Mouse (Mus musculus) G1E (cell line): ENCODE results near the gene Ggct. TPM values are rescaled to one million over a fixed set of nuclear protein-coding genes. Genes with fewer than 3 reads are reported as not detected.
"Not testable (repeated sequence)": the region's sequence is repeated elsewhere in the genome, so short reads cannot be mapped to it uniquely, and the experiment has no call there.

ENCODE experiments used
- ATAC-seq: 2 replicates; pipeline ENCODE4 v1.8.0; 2016; ENCODE audit warnings: mild to moderate bottlenecking; ENCODE audit not compliant: insufficient number of reproducible peaks, poor library complexity, low FRiP score, severe bottlenecking; ENCODE audit errors: extremely low read depth
- DNase-seq: peaks from one replicate; pipeline ENCODE4 v3.0.0; 2012; ENCODE audit warnings: low spot score
- H3K27me3 ChIP-seq: 2 replicates; pipeline ENCODE4 v1.6.1; 2012; ENCODE audit warnings: mild to moderate bottlenecking, low read length, inconsistent platforms; ENCODE audit not compliant: insufficient read depth
- H3K36me3 ChIP-seq: replicated peaks from 2 replicates; pipeline ENCODE3; 2012; ENCODE audit warnings: mild to moderate bottlenecking, inconsistent platforms
- H3K4me1 ChIP-seq: 2 replicates; pipeline ENCODE4 v1.6.1; 2012; ENCODE audit warnings: low read depth, low read length, inconsistent platforms, mixed read lengths; ENCODE audit not compliant: insufficient read depth
- H3K4me3 ChIP-seq: 2 replicates; pipeline ENCODE4 v1.5.1; 2012; ENCODE audit warnings: low read depth, mild to moderate bottlenecking, inconsistent platforms, low read length, moderate library complexity, mixed read lengths
- H3K9me3 ChIP-seq: replicated peaks from 2 replicates; pipeline ENCODE4 v1.6.1; 2012; ENCODE audit warnings: inconsistent platforms
- CTCF ChIP-seq: IDR thresholded peaks from 2 replicates; pipeline ENCODE4 v1.5.1; 2012; ENCODE audit warnings: low read depth, low read length, inconsistent platforms, mixed read lengths
- GATA1 ChIP-seq: IDR thresholded peaks from 2 replicates; pipeline ENCODE4 v1.6.1; 2012; ENCODE audit warnings: borderline replicate concordance, low read length, inconsistent platforms, mixed read lengths
- GATA2 ChIP-seq: IDR thresholded peaks from 2 replicates; pipeline ENCODE4 v1.6.1; 2012; ENCODE audit warnings: low read depth, low read length, inconsistent platforms, borderline replicate concordance
- POLR2AphosphoS5 ChIP-seq: IDR thresholded peaks from 2 replicates; pipeline ENCODE4 v1.6.1; 2012; ENCODE audit warnings: low read depth, low read length, inconsistent platforms; ENCODE audit not compliant: insufficient replicate concordance
- TAL1 ChIP-seq: conservative IDR thresholded peaks from 2 replicates; pipeline ENCODE4 v1.6.1; 2012; ENCODE audit warnings: low read depth, low read length, inconsistent platforms, mixed read lengths
- polyA plus RNA-seq: library from polyadenylated mRNA; stranded (reverse); fragments of >175 nt; gene quantifications from 2 replicates; pipeline ENCODE4 v1.2.3, GENCODE M21; 2012
- total RNA-seq, 2 experiments: library from RNA; stranded (forward) in 1 of 2; stranded (reverse) in 1 of 2; fragments of 200-1000 nt in 1 of 2; fragments of >200 nt in 1 of 2; fragmentation: Nextera tagmentation in 1 of 2; gene quantifications; 2 replicates each; pipeline ENCODE4 v1.2.3; 2014 to 2017

Ggct gene
- total and polyA plus RNA-seq, 3 experiments, result 10.8 to 15.5 (median 13.9) TPM

DNA sequence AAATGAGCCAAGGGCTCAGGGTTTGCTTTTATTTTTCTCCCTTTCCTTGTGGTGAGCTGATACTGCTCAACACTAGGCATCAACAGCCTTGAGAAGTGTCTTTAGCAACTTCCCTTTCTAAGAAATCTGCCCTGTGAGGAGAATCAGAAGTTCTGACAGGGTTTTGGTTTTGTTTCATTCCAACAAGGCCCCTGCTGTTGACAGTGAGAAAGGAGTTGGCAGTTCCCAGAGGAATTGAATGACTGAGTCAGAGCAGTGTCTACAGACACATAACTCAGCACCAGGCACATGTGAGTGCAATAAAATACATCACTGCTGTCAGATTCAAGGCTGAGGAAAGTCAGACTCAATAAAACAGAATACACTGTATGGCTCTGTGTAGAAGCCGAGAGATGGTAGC lies 36.3 kb downstream of the Ggct start:
- no peaks in the 10 kb centered on the region for H3K9me3 ChIP-seq
- H3K27me3 ChIP-seq, result peaks cover 7% of the 10 kb centered on the region
- TF ChIP-seq POLR2AphosphoS5, result no peak
- no peaks in the 10 kb centered on the region for H3K4me1 ChIP-seq
- no peak for DNase-seq
- no peaks in the 10 kb centered on the region for H3K36me3 ChIP-seq
- H3K4me3 ChIP-seq, result no peak overlapping the region
- ATAC-seq, result no peak

DNA sequence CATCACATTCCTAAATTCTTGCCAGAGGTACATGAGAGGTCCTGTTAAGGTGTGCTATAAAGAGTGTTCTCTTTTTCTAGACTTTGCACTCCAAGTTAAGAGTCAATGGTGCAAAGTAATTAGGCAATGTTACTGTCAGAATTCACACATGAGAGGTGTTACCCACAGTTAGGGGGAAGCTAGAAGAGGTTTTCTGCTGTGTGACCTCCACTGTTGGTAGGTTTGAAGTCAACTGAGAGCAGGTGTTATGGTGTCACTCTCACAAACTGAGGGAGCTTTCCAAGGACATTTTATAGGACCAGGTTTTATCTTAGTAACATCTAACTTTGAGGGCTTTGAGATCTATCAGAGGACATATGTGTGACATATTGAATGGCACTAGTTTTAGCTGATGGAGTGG lies 36.8 kb downstream of the Ggct start:
- no peaks in the 10 kb centered on the region for H3K4me1 ChIP-seq
- peaks cover 5% of the 10 kb centered on the region for H3K27me3 ChIP-seq
- H3K9me3 ChIP-seq, result no peaks in the 10 kb centered on the region
- ATAC-seq, result no peak
- no peaks in the 10 kb centered on the region for H3K36me3 ChIP-seq
- no peak overlapping the region for H3K4me3 ChIP-seq
- TF ChIP-seq CTCF, result no peak
- TF ChIP-seq GATA2, result no peak
- no peak for TF ChIP-seq TAL1
- no peak for TF ChIP-seq GATA1
- no peak for TF ChIP-seq POLR2AphosphoS5
- no peak for DNase-seq

DNA sequence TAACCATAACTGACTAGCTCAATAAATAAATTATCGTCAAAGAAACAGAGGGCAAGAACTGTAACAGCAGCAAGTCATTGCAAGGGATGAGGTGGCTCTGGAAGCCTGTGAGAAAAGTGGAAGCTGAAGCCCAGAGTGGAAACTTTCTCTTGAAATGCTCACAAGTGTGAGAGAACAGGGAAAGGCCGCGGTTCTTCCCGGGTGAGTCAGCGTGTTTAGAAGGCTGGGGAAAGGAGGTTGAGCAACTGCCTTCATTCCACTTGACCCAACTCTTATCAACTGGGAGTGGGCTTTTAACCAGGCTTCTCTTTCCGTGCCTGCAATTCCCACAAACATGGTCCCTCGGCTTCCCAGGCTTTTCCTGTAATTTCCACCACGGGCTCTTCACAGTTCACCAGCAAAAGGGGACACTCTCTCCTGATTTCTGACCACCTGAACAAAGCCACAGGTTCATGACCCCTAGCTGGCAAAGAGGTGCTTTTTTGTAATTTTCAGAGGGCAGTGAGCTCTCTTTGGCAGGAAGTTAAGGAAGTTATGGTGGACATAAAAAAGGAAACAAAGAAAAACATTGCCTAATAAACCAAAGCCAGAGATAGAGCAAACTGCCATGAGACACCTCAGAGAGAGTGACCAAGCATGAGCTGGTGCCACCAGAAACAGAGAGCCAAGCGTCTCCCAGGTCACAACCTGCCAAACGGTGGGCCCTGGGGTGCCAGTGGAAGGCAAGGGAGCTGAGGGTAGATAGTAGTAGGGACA lies 37.9 kb downstream of the Ggct start:
- Histone ChIP-seq H3K9me3 (no peaks in the 10 kb centered on the region), H3K27me3 (peaks cover 5% of the 10 kb centered on the region), H3K4me3 (no peak overlapping the region), H3K4me1 (no peaks in the 10 kb centered on the region), H3K36me3 (no peaks in the 10 kb centered on the region)
- DNase-seq (no peak), ATAC-seq (no peak)
- TF ChIP-seq TAL1 (no peak), CTCF (no peak)

DNA sequence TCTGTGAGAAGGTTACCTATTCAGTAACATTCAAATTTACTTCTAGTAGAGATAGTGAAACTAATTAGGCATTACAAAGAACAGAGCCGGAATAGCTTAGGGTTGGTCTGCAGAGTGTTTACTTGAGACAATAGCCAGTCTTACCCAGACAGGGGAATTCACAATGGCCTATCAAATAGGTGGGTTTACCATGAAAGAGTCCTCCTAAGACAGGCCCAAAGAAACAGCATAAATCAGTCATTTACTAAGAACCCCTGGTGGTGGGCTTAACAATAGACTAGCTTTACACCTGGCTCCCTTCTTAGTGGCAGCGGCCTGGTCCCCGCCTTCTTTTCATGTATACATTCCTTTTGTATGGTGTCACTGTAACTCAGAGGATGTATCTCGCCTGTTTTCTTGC lies 39.4 kb downstream of the Ggct start:
- not testable (repeated sequence) for DNase-seq, H3K36me3 ChIP-seq, ATAC-seq, H3K27me3 ChIP-seq, H3K4me1 ChIP-seq, H3K4me3 ChIP-seq, H3K9me3 ChIP-seq

DNA sequence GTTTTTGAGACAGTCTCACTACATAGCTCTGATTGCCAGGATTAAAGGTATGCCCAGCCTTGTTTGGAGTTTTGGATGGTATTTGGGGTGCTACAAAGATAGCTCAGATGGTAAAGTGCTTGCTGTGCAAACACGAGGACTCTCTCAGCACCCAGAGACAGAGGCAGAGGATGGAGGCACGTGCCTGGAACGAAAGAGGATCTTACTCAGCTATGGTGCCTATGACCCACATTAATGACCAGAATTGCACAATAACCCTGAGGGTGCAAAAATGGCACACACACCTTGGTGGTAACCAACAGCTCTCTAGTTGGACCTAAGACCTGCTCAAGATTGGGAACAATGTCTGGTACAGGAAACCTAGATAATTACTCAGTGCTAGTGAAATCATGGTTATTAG lies 40.2 kb downstream of the Ggct start:
- DNase-seq, result no peak
- Histone ChIP-seq H3K36me3 (no peaks in the 10 kb centered on the region), H3K27me3 (peaks cover 13% of the 10 kb centered on the region), H3K4me3 (no peak overlapping the region), H3K4me1 (no peaks in the 10 kb centered on the region), H3K9me3 (no peaks in the 10 kb centered on the region)
- ATAC-seq, result no peak
- TF ChIP-seq TAL1 (no peak), GATA1 (no peak), GATA2 (no peak)

DNA sequence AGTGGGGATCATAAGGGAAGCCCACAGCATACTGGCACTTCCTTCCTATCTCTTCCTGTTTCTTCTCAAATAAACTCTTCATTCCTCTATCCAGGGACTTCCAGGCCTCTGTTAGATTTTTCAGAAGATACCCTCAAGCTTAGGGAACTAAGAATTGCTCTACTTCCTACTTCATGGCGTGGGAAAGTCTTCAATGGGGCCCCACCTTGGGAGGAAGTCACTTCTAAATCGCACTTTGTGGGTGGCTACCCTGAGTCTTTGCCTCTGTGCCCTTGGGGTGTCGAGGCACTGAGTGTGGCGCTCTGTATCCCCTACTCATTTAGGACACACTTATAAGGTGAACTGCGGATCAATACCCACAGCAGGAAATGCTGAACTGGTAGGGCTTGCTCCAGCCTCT lies 44.1 kb downstream of the Ggct start:
- Histone ChIP-seq H3K4me1 (no peaks in the 10 kb centered on the region), H3K27me3 (peaks cover 16% of the 10 kb centered on the region), H3K36me3 (no peaks in the 10 kb centered on the region), H3K9me3 (no peaks in the 10 kb centered on the region), H3K4me3 (no peak overlapping the region)
- TF ChIP-seq POLR2AphosphoS5 (no peak), GATA2 (no peak), GATA1 (no peak), TAL1 (no peak), CTCF (no peak)
- DNase-seq (no peak), ATAC-seq (no peak)

DNA sequence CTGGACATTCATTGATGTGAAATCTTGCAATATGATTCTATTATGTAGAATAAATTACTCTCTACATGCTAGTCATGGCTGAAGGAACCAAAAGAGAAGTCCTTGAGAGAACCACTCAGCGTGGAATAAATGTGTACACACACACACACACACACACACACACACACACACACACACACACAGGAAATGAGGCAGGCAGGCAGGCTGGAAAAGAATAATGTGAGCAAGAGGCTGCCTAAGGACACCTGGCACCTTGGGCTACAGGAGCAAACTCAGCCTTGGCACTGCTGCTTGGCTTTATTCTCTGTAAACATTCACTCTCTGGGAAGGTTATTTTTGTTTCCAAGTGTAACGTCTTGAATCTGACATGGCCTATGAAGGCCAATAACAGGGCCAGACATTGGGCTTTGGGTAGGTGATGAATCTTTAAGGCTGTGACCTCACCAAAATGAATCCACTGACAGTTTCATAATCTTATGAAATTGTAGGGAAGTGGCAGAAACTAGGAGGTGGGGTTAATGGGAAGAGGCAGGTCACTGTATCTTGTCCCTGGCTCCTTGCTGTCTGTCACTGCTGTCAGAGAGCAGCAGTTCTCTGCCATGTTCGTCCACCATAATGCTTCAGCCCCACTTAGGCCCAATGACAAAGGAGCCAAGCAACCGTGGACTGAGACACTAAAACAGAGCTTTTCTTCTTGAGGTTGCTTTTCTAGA lies 46.4 kb downstream of the Ggct start:
- Histone ChIP-seq H3K4me3 (no peak overlapping the region), H3K27me3 (peaks cover 20% of the 10 kb centered on the region), H3K4me1 (no peaks in the 10 kb centered on the region), H3K9me3 (no peaks in the 10 kb centered on the region), H3K36me3 (no peaks in the 10 kb centered on the region)
- no peak for DNase-seq
- ATAC-seq, result no peak
- TF ChIP-seq GATA1 (no peak), CTCF (no peak), POLR2AphosphoS5 (no peak), GATA2 (no peak), TAL1 (no peak)
